27 mouse cellular contexts compared by ENCODE assay signal in genomic region chr4:123621732-123622131, GRCm38 (mm10).
DNase-seq lines count a peak whose midpoint lies in the region; ATAC-seq and TF ChIP-seq lines count a peak whose summit lies in the region.
"Had no signal": no experiment of that assay in that cellular context is flagged by ENCODE, and none has a peak within 500 bp of the region (broad histone marks: within the 10 kb centered on the region; RNA-seq: fewer than 3 reads in every experiment).

No protein-coding gene starts in this region.

- no peak overlapping the region for H3K9ac ChIP-seq in lung, embryonic 14.5 days
- H3K9ac ChIP-seq in ES-E14 (ENCODE audit: insufficient read depth, low read depth, low read length, poor library complexity, severe bottlenecking), result peak overlapping the region; percentile 16; the same call in 1 of the 2 replicates
- H3K9ac ChIP-seq: forebrain, embryonic 13.5 days; hindbrain, embryonic 12.5 days; intestine, embryonic 15.5 days; limb, embryonic 12.5 days; liver, embryonic 15.5 days; midbrain, embryonic 15.5 days had no signal

- no peaks in the 10 kb centered on the region for H3K27me3 ChIP-seq in heart, embryonic 10.5 days (ENCODE audit: insufficient read depth, poor library complexity, severe bottlenecking)
- no peaks in the 10 kb centered on the region for H3K27me3 ChIP-seq in lung, embryonic 14.5 days (ENCODE audit: insufficient read depth, low read length)
- H3K27me3 ChIP-seq: forebrain, embryonic 13.5 days; hindbrain, embryonic 12.5 days; intestine, embryonic 15.5 days; limb, embryonic 12.5 days; liver, embryonic 15.5 days; midbrain, embryonic 15.5 days; Patski had no signal

- no peaks in the 10 kb centered on the region for H3K36me3 ChIP-seq in heart, embryonic 10.5 days
- no peaks in the 10 kb centered on the region for H3K36me3 ChIP-seq in lung, embryonic 14.5 days (ENCODE audit: insufficient read depth)
- H3K36me3 ChIP-seq in ES-E14 (ENCODE audit: control insufficient read depth, insufficient read depth, low read length, poor library complexity, severe bottlenecking), result no peaks in the 10 kb centered on the region
- H3K36me3 ChIP-seq: G1E; hindbrain, embryonic 12.5 days; intestine, embryonic 15.5 days; limb, embryonic 12.5 days; liver, embryonic 15.5 days; midbrain, embryonic 15.5 days had no signal

- no peak for TF ChIP-seq CTCF in lung, embryonic 14.5 days (IDR thresholded peaks at IDR 0.05; ENCODE audit: low read depth)

- H3K4me3 ChIP-seq in heart, embryonic 10.5 days, result no peak overlapping the region
- no peak overlapping the region for H3K4me3 ChIP-seq in lung, embryonic 14.5 days (ENCODE audit: low read depth, low read length)
- H3K4me3 ChIP-seq in ES-E14 (ENCODE audit: insufficient read depth in 1 of 2, low read depth in 1 of 2, low read length in 2 of 2, poor library complexity in 1 of 2, severe bottlenecking in 1 of 2), result no peak overlapping the region
- H3K4me3 ChIP-seq: forebrain, embryonic 13.5 days; hindbrain, embryonic 12.5 days; intestine, embryonic 15.5 days; limb, embryonic 12.5 days; liver, embryonic 15.5 days; midbrain, embryonic 15.5 days had no signal

- ATAC-seq in lung, embryonic 14.5 days (ENCODE audit: insufficient read depth), result no peak
- ATAC-seq: forebrain, embryonic 13.5 days; hindbrain, postnatal 0 days; intestine, embryonic 15.5 days; midbrain, embryonic 15.5 days; Patski had no signal

- peak; percentile 51 for DNase-seq in heart, embryonic 10.5 days (ENCODE audit: low spot score)
- DNase-seq in heart, postnatal 36 days, result no peak
- DNase-seq in lung, embryonic 14.5 days, result no peak
- DNase-seq in lung, postnatal 36 days, result no peak
- peak; percentile 15 for DNase-seq in 3T3-L1 (ENCODE audit: low read depth, low spot score)
- DNase-seq in ES-E14 (ENCODE audit: low read depth, low spot score), result no peak
- DNase-seq in testis, postnatal 14 days (ENCODE audit: low spot score), result no peak
- no peak for DNase-seq in c-Kit-positive CD71-positive TER-119-positive erythroid progenitor cells, embryonic 14.5 days (ENCODE audit: low spot score)
- DNase-seq: adrenal gland, postnatal 10 days; B cell, adult 2 months; cerebellum, adult 11 months; cerebellum, adult 9-11 months; gastrocnemius, postnatal 10 days; heart, postnatal 10 days; kidney, adult 8-10 months; layer of hippocampus, adult 9-11 months; spleen, adult 18-20 months had no signal

- in situ Hi-C loops in ES-E14 (cut with MboI; ENCODE audit: low sequenced_read_pairs in 2 of 2, unreplicated experiment in 2 of 2), result no loop called here

- intact Hi-C loops in heart, postnatal 36 days (cut with DNase I), result no loop called here

- no peak overlapping the region for H3K27ac ChIP-seq in heart, embryonic 10.5 days
- 0 out of 2 replicates have a peak overlapping the region, but pooled peaks have one; percentile 9 for H3K27ac ChIP-seq in lung, embryonic 14.5 days (ENCODE audit: low read depth)
- H3K27ac ChIP-seq in ES-E14 (ENCODE audit: insufficient read depth, low read depth, low read length, poor library complexity, severe bottlenecking), result peak overlapping the region; percentile 99; the same call in 1 of the 2 replicates
- H3K27ac ChIP-seq: forebrain, embryonic 13.5 days; hindbrain, embryonic 12.5 days; hindbrain, postnatal 0 days; intestine, embryonic 15.5 days; kidney, postnatal 0 days; limb, embryonic 12.5 days; liver, embryonic 15.5 days; midbrain, embryonic 15.5 days had no signal

- no peak overlapping the region for H3K4me2 ChIP-seq in lung, embryonic 14.5 days
- H3K4me2 ChIP-seq: forebrain, embryonic 13.5 days; hindbrain, embryonic 12.5 days; intestine, embryonic 15.5 days; limb, embryonic 12.5 days; liver, embryonic 15.5 days; midbrain, embryonic 15.5 days had no signal

- peaks cover 55% of the 10 kb centered on the region for H3K4me1 ChIP-seq in heart, embryonic 10.5 days
- peaks cover 38% of the 10 kb centered on the region for H3K4me1 ChIP-seq in lung, embryonic 14.5 days (ENCODE audit: insufficient read depth)
- peaks cover 29 to 42% of the 10 kb centered on the region in 2 experiments for H3K4me1 ChIP-seq in ES-E14 (ENCODE audit: control insufficient read depth in 2 of 2, insufficient read depth in 2 of 2, low read length in 2 of 2, poor library complexity in 1 of 2)

- no peaks in the 10 kb centered on the region for H3K9me3 ChIP-seq in heart, embryonic 10.5 days
- no peaks in the 10 kb centered on the region for H3K9me3 ChIP-seq in lung, embryonic 14.5 days (ENCODE audit: low read depth, low read length)
- H3K9me3 ChIP-seq in ES-E14 (ENCODE audit: control insufficient read depth, insufficient read depth, low read depth, low read length), result no peaks in the 10 kb centered on the region
- H3K9me3 ChIP-seq: forebrain, embryonic 13.5 days; G1E; intestine, embryonic 15.5 days; limb, embryonic 12.5 days; liver, embryonic 15.5 days; midbrain, embryonic 15.5 days had no signal

TF ChIP-seq in ES-E14, 5 proteins besides CTCF, POLR2A, EP300 and RAD21:
- TF ChIP-seq CHD2 (IDR thresholded peaks at IDR 0.05; ENCODE audit: low read depth, low read length), result no peak
- no peak for TF ChIP-seq ZC3H11A (IDR thresholded peaks at IDR 0.05; ENCODE audit: borderline replicate concordance, low read depth, low read length)
- TF ChIP-seq ZNF384 (IDR thresholded peaks at IDR 0.05; ENCODE audit: low read depth, low read length), result no peak
- no peak for TF ChIP-seq HCFC1 (IDR thresholded peaks at IDR 0.05; ENCODE audit: borderline replicate concordance, insufficient read depth, low read length)
- TF ChIP-seq MAFK (IDR thresholded peaks at IDR 0.05; ENCODE audit: insufficient read depth, low read depth, low read length), result no peak
TF ChIP-seq in ES-E14: peak in this region for 0.

Comparison
In these comparisons a context has a peak if more than half of its experiments do, and no peak if none do; other contexts are left out.
1. DNase-seq: peak in heart, embryonic 10.5 days (single experiment) and 3T3-L1 (single experiment); none in heart, postnatal 36 days (0 of 2), lung, embryonic 14.5 days (single experiment), lung, postnatal 36 days (single experiment), ES-E14 (single experiment), testis, postnatal 14 days (single experiment) and c-Kit-positive CD71-positive TER-119-positive erythroid progenitor cells, embryonic 14.5 days (single experiment).